Mouse (Mus musculus) E14TG2a.4 (cell line): Measurements from ENCODE around the gene Cdc34b.

Experiments
- CTCF ChIP-seq: conservative IDR thresholded peaks from 2 replicates; pipeline ENCODE4 v1.5.1; 2014; ENCODE audit warnings: low read length
- NANOG ChIP-seq: IDR thresholded peaks from 2 replicates; pipeline ENCODE4 v1.6.1; 2014; ENCODE audit warnings: borderline replicate concordance, low read length, mixed read lengths
- POU5F1 ChIP-seq: IDR thresholded peaks from 2 replicates; pipeline ENCODE4 v1.6.1; 2014; ENCODE audit warnings: low read length, borderline replicate concordance

- TF ChIP-seq CTCF (no peak), POU5F1 (no peak), NANOG (no peak)
Measured at GRCm38 (mm10) chr11:94719216-94719615, 22.4 kb upstream of the Cdc34b start.
